Mouse (Mus musculus) forebrain, embryonic 16.5 days (tissue): ENCODE measurements around the gene Nsg2. TPM values are rescaled to one million over a fixed set of nuclear protein-coding genes. Genes with fewer than 3 reads are reported as not detected.
A peak's percentile ranks its signal among the peaks of the same experiment; 100 is the strongest.
"Not testable (repeated sequence)": the region's sequence is repeated elsewhere in the genome, so short reads cannot be mapped to it uniquely, and the experiment has no call there.

Source experiments
- ATAC-seq: fragments of 200-750 bp; cut with Nextera tagmentation; 2 replicates; pipeline ENCODE4 v1.8.0; 2017; ENCODE audit warnings: mild to moderate bottlenecking, moderate library complexity
- H3K27ac ChIP-seq: fragments of 300-500 bp; sonication (generic); 2 replicates; pipeline ENCODE4 v1.5.1; 2014; ENCODE audit warnings: low read length, control low read depth
- H3K27me3 ChIP-seq: fragments of 300-500 bp; sonication (generic); replicated peaks from 2 replicates; pipeline ENCODE4 v1.6.1; 2014; ENCODE audit warnings: low read length; ENCODE audit not compliant: control insufficient read depth, insufficient read depth
- H3K36me3 ChIP-seq: fragments of 300-500 bp; sonication (generic); 2 replicates; pipeline ENCODE4 v1.6.1; 2014; ENCODE audit not compliant: control insufficient read depth, insufficient read depth
- H3K4me1 ChIP-seq: fragments of 300-500 bp; sonication (generic); replicated peaks from 2 replicates; pipeline ENCODE4 v1.6.1; 2014; ENCODE audit warnings: low read length; ENCODE audit not compliant: control insufficient read depth, insufficient read depth
- H3K4me2 ChIP-seq: fragments of 300-500 bp; sonication (generic); 2 replicates; pipeline ENCODE4 v1.6.1; 2014; ENCODE audit warnings: mild to moderate bottlenecking, low read length, control low read depth
- H3K4me3 ChIP-seq: fragments of 300-500 bp; sonication (generic); replicated peaks from 2 replicates; pipeline ENCODE4 v1.5.1; 2014; ENCODE audit warnings: mild to moderate bottlenecking, low read length, control low read depth
- H3K9ac ChIP-seq: fragments of 300-500 bp; sonication (generic); replicated peaks from 2 replicates; pipeline ENCODE4 v1.6.1; 2014; ENCODE audit warnings: low read depth, low read length, control low read depth
- H3K9me3 ChIP-seq: fragments of 300-500 bp; sonication (generic); 2 replicates; pipeline ENCODE4 v1.6.1; 2016; ENCODE audit warnings: low read length; ENCODE audit not compliant: control insufficient read depth
- WGBS: fragments of 180-500 bp; shearing (Covaris S2); extraction: QIAGEN DNeasy Blood & Tissue Kit; methylation state at CpG from one replicate; pipeline ENCODE4 v1.1.7; 2014; 5-methylcytosine and 5-hydroxymethylcytosine counted together
- polyA plus RNA-seq: library from polyadenylated mRNA; unstranded; fragments of >200 nt; fragmentation: Nextera tagmentation; extraction: Ambion mirVana; gene quantifications from 2 replicates; pipeline ENCODE4 v1.2.1, GENCODE M21; 2015

The Nsg2 gene
- polyA plus RNA-seq, 1 experiment from 2014 or later, result 805 TPM

GRCm38 (mm10) chr11:31981830-31982229 is 18.4 kb upstream of the Nsg2 start:
- no peak overlapping the region for H3K4me2 ChIP-seq
- H3K27ac ChIP-seq, result no peak overlapping the region
- no peaks in the 10 kb centered on the region for H3K36me3 ChIP-seq
- no peak overlapping the region for H3K4me3 ChIP-seq
- ATAC-seq, result no peak
- no peak overlapping the region for H3K9ac ChIP-seq
- no peaks in the 10 kb centered on the region for H3K27me3 ChIP-seq
- peaks cover 3% of the 10 kb centered on the region; the same call in 1 of the 2 replicates for H3K9me3 ChIP-seq
- no peaks in the 10 kb centered on the region for H3K4me1 ChIP-seq
- 92% methylated on average over 7 of the region's 7 CpGs for WGBS

DNA sequence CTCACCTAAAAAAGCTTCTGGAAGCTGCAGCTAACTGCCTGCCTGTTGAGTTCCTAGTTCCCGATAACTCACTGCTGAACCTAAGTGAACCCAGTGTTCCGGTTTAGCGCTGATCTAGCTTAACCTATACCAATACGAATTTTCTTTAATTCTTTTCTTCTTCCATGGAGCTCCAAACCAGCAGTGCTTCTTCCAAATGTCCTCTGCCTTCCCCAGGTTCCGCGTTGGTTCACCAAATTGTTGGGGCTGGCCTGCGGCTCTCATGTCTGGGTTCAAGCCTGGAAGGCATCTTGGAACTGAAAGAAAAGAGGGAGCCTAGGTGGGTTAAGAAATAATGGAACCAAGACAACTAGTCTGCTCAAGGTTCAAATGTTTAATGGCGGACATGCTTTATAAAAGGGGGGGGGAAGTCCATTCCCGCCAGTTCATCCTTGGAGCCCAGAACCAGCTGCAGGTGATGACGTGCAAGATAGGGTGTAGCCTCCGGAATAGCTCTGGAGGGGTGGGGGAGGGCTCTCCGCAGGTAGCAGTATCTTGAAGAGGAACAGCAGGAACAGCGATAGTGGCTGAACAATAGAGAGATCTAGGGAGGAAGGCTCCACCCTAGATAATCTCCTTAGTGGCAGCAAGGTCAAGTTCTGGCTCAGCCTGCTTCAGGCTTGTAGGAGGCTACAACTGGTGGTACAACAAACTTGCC is 17.9 kb upstream of the Nsg2 start:
- not testable (repeated sequence) for H3K4me1 ChIP-seq, H3K9me3 ChIP-seq, H3K27ac ChIP-seq, H3K4me3 ChIP-seq, H3K4me2 ChIP-seq, H3K36me3 ChIP-seq, H3K27me3 ChIP-seq, H3K9ac ChIP-seq, ATAC-seq
- WGBS, result 87% methylated on average over 13 of the region's 13 CpGs

- H3K9me3 ChIP-seq, result peaks cover 3% of the 10 kb centered on the region; the same call in 1 of the 2 replicates
- no peak overlapping the region for H3K4me2 ChIP-seq
- H3K27me3 ChIP-seq, result no peaks in the 10 kb centered on the region
- no peak overlapping the region for H3K27ac ChIP-seq
- ATAC-seq, result no peak
- H3K9ac ChIP-seq, result no peak overlapping the region
- no peaks in the 10 kb centered on the region for H3K4me1 ChIP-seq
- no peak overlapping the region for H3K4me3 ChIP-seq
- no peaks in the 10 kb centered on the region for H3K36me3 ChIP-seq
Measured at GRCm38 (mm10) chr11:31983249-31983648, 17.0 kb upstream of the Nsg2 start.

- no peak overlapping the region for H3K9ac ChIP-seq
- WGBS, result 75% methylated on average over 2 of the region's 2 CpGs
- no peak overlapping the region for H3K4me3 ChIP-seq
- ATAC-seq, result no peak
- peaks cover 3% of the 10 kb centered on the region; the same call in 1 of the 2 replicates for H3K9me3 ChIP-seq
- H3K27ac ChIP-seq, result no peak overlapping the region
- H3K36me3 ChIP-seq, result no peaks in the 10 kb centered on the region
- no peaks in the 10 kb centered on the region for H3K4me1 ChIP-seq
- no peaks in the 10 kb centered on the region for H3K27me3 ChIP-seq
- H3K4me2 ChIP-seq, result no peak overlapping the region
Measured at GRCm38 (mm10) chr11:31984786-31985185, 15.5 kb upstream of the Nsg2 start.

DNA sequence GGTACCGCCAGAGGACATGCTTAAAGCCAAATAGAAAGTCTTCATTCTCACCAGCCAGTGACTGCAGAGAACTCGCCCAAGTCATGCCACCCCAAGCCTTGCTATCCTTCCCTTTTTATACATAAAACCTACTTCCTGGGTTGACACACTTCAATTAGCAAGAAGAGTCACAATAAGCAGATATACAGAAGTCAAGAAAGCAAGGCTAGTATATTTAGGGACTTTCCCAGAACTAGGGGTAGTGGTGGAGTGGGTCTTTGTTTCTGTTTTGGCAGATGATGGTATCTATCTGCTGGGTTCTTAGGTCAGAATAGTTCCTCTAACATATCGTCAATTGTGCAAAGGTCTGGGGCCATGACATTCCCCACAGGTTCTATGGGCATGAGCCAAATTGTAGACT is 7.7 kb upstream of the Nsg2 start:
- H3K9me3 ChIP-seq, result no peaks in the 10 kb centered on the region
- H3K27me3 ChIP-seq, result no peaks in the 10 kb centered on the region
- H3K9ac ChIP-seq, result no peak overlapping the region
- H3K4me2 ChIP-seq, result no peak overlapping the region
- ATAC-seq, result no peak
- no peaks in the 10 kb centered on the region for H3K36me3 ChIP-seq
- no peaks in the 10 kb centered on the region for H3K4me1 ChIP-seq
- no peak overlapping the region for H3K4me3 ChIP-seq
- H3K27ac ChIP-seq, result no peak overlapping the region
- 91% methylated on average over 3 of the region's 3 CpGs for WGBS

- Histone ChIP-seq H3K36me3 (peaks cover 16% of the 10 kb centered on the region), H3K4me3 (peak overlapping the region; percentile 50; the same call in 1 of the 2 replicates), H3K9me3 (no peaks in the 10 kb centered on the region), H3K9ac (peak overlapping the region; percentile 18), H3K4me1 (peaks cover 34% of the 10 kb centered on the region), H3K27ac (peak overlapping the region; percentile 95), H3K27me3 (no peaks in the 10 kb centered on the region), H3K4me2 (peak overlapping the region; percentile 47)
- WGBS, result 47% methylated on average over 2 of the region's 2 CpGs
- no peak for ATAC-seq
Measured at GRCm38 (mm10) chr11:31999716-32000115, 547 bp upstream of the Nsg2 start.

DNA sequence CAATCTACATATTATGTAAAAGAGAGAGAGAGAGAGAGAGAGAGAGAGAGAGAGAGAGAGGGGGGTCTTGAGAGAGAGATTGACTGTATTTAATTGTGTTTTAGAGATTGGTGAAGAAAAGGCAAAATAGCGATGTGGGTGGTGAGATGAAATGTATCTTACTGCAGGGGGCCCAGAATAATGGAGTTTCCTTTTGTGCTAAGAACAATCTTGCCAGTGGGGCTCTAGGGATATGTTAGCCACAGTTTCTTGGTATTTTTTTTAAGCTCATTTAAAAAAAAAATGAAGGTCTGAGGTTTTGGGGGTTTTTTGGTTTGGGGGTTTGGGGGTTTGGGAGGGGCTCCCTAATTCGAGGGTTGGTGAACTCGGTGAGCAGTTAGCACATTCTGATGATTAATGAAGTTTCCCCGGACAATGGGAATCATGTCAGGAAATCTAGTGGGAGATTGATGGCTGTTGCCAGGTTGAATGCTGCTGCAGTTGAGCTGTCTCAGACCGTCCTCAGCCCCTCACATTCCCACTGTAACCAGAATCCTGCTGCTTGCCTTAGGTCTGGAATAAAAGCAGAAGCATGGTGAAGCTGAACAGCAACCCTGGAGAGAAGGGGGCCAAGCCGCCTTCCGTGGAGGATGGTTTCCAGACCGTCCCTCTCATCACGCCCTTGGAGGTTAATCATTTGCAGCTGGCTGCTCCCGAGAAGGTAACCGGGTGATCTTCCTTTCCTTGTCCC is 1.1 kb downstream of the Nsg2 start:
- 3% methylated on average over 11 of the region's 11 CpGs for WGBS
- H3K9ac ChIP-seq, result peak overlapping the region; percentile 85
- no peaks in the 10 kb centered on the region for H3K27me3 ChIP-seq
- no peak for ATAC-seq
- H3K36me3 ChIP-seq, result peaks cover 31% of the 10 kb centered on the region
- H3K4me3 ChIP-seq, result peak overlapping the region; percentile 65
- no peaks in the 10 kb centered on the region for H3K9me3 ChIP-seq
- H3K27ac ChIP-seq, result peak overlapping the region; percentile 96
- peak overlapping the region; percentile 82 for H3K4me2 ChIP-seq
- H3K4me1 ChIP-seq, result peaks cover 34% of the 10 kb centered on the region

DNA sequence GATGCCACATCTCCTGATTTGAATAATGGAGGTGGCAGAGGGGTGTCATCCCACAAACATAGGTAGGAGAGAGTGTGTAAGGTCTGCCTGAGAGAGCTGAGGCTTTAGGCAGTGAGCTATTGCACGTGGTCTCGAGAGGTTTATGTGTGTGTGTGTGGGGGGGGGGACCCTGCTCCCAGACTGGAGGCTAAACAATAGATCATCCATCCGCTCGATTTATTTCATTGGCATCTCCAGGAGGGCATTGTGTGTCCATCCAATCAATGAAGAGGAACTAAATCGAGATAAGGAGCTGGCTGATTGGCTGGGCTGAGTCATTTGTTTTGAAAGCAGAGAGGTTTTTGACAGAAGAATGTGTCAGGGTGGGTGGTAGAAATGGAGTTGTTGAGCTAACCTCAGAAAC is 2.4 kb downstream of the Nsg2 start:
- 0% methylated on average over 5 of the region's 5 CpGs for WGBS

DNA sequence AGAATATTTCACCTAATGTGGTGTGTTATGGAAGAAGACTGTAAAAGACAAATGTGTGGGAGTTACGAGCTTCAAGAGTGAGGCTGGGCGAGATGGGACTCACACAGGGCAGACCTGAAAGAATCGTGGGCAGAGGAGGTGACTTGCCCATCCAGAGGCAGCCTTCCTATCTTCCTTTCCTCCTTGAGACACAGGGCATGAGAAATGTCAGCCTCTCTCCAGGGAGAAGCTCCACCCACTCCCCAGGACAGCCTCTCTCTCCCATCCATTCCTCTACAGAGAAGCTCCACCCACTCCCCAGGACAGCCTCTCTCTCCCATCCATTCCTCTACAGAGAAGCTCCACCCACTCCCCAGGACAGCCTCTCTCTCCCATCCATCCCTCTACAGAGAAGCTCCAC is 7.8 kb downstream of the Nsg2 start:
- Histone ChIP-seq H3K4me1 (peaks cover 63% of the 10 kb centered on the region), H3K36me3 (peaks cover 47% of the 10 kb centered on the region)
- H3K4me2 ChIP-seq, H3K9ac ChIP-seq, H3K4me3 ChIP-seq, H3K27ac ChIP-seq, H3K27me3 ChIP-seq, H3K9me3 ChIP-seq, ATAC-seq: not testable (repeated sequence)
- 86% methylated on average over 3 of the region's 3 CpGs for WGBS

More for the DNA sequence above, 2.4 kb downstream of the Nsg2 start:
- ATAC-seq, result peak; percentile 67
- Histone ChIP-seq H3K27me3 (no peaks in the 10 kb centered on the region), H3K9me3 (peaks cover 4% of the 10 kb centered on the region), H3K4me1 (peaks cover 34% of the 10 kb centered on the region), H3K4me2 (peak overlapping the region; percentile 82), H3K9ac (peak overlapping the region; percentile 85), H3K27ac (peak overlapping the region; percentile 96), H3K4me3 (peak overlapping the region; percentile 65), H3K36me3 (peaks cover 44% of the 10 kb centered on the region)
